Mouse (Mus musculus) right cerebral cortex, postnatal 4 days (tissue): ENCODE measurements around the gene Ptafr.

Source experiments
- DNase-seq: peaks from one replicate; pipeline ENCODE4 v3.0.0-alpha.2; 2022

The Ptafr gene

GRCm38 (mm10) chr4:132620134-132620533 is 56.3 kb downstream of the Ptafr start:
- DNase-seq = no peak

- DNase-seq = no peak
Observed at GRCm38 (mm10) chr4:132621287-132622068, 57.6 kb downstream of the Ptafr start.

GRCm38 (mm10) chr4:132624034-132624657 is 60.3 kb downstream of the Ptafr start:
- DNase-seq = no peak

GRCm38 (mm10) chr4:132628830-132629229 is 65.0 kb downstream of the Ptafr start:
- peak; percentile 19 for DNase-seq
